Mouse (Mus musculus): ENCODE results near the gene Ankrd11.
"Not testable (repeated sequence)": the region's sequence is repeated elsewhere in the genome, so short reads cannot be mapped to it uniquely, and the experiment has no call there.

The Ankrd11 gene

GRCm38 (mm10) chr8:123042158-123042973 lies at the start of gene Ankrd11:
Ankrd11 (minus strand) TSS chr8:123042277.
- peak; percentile 99 for DNase-seq

- DNase-seq, result no peak
These were observed 45.2 kb upstream of the Ankrd11 start for GRCm38 (mm10) chr8:123087289-123087688.

GRCm38 (mm10) chr8:123083610-123084009 lies 41.5 kb upstream of the Ankrd11 start:
- no peak for DNase-seq

- DNase-seq, result no peak
These were observed 40.9 kb upstream of the Ankrd11 start for GRCm38 (mm10) chr8:123082993-123083392.

- no peak for DNase-seq
These were observed 35.1 kb upstream of the Ankrd11 start for GRCm38 (mm10) chr8:123077213-123077612.

GRCm38 (mm10) chr8:123071176-123071575 lies 29.1 kb upstream of the Ankrd11 start:
- DNase-seq, result peak; percentile 19

- DNase-seq, result no peak
These were observed 24.1 kb upstream of the Ankrd11 start for GRCm38 (mm10) chr8:123066101-123066683.

GRCm38 (mm10) chr8:123065214-123066100 lies 23.4 kb upstream of the Ankrd11 start:
- DNase-seq, result peak; percentile 96

GRCm38 (mm10) chr8:123064809-123065213 lies 22.7 kb upstream of the Ankrd11 start:
- DNase-seq, result no peak

GRCm38 (mm10) chr8:123064072-123064471 lies 22.0 kb upstream of the Ankrd11 start:
- no peak for DNase-seq

- no peak for DNase-seq
These were observed 20.6 kb upstream of the Ankrd11 start, which contains the start of gene Spg7 for GRCm38 (mm10) chr8:123062721-123063120. Spg7 (plus strand) TSS chr8:123062942.

- DNase-seq, result no peak
These were observed 9.4 kb upstream of the Ankrd11 start for GRCm38 (mm10) chr8:123051458-123051857.

- DNase-seq, result no peak
These were observed 6.3 kb upstream of the Ankrd11 start for GRCm38 (mm10) chr8:123048402-123048801.

GRCm38 (mm10) chr8:123047827-123048226 lies 5.8 kb upstream of the Ankrd11 start:
- no peak for DNase-seq

- no peak for DNase-seq
These were observed 4.6 kb upstream of the Ankrd11 start for GRCm38 (mm10) chr8:123046706-123047105.

- not testable (repeated sequence) for DNase-seq
These were observed 2.8 kb upstream of the Ankrd11 start for GRCm38 (mm10) chr8:123044743-123045425.

- no peak for DNase-seq
These were observed 1.9 kb upstream of the Ankrd11 start for GRCm38 (mm10) chr8:123043941-123044340.

GRCm38 (mm10) chr8:123042974-123043625 lies 1.0 kb upstream of the Ankrd11 start:
- no peak for DNase-seq

GRCm38 (mm10) chr8:123041774-123042105 lies 337 bp downstream of the Ankrd11 start:
- DNase-seq, result peak; percentile 24

GRCm38 (mm10) chr8:123041008-123041773 lies 886 bp downstream of the Ankrd11 start:
- DNase-seq, result peak; percentile 73

GRCm38 (mm10) chr8:123040110-123040650 lies 1.9 kb downstream of the Ankrd11 start:
- DNase-seq, result no peak
